Mouse (Mus musculus) lung, postnatal 0 days (tissue): ENCODE data around the gene Scel. TPM values are rescaled to one million over a fixed set of nuclear protein-coding genes. Genes with fewer than 3 reads are reported as not detected.
A peak's percentile ranks its signal among the peaks of the same experiment; 100 is the strongest.

ENCODE experiments used
- ATAC-seq: fragments of 200-750 bp; cut with Nextera tagmentation; 2 replicates; pipeline ENCODE4 v1.8.0; 2017; ENCODE audit warnings: moderate library complexity
- DNase-seq: peaks from one replicate; pipeline ENCODE4 v3.0.0-alpha.2; 2016; ENCODE audit warnings: low spot score
- H3K27ac ChIP-seq: fragments of 300-500 bp; sonication (generic); 2 replicates; pipeline ENCODE4 v1.5.1; 2014; ENCODE audit warnings: antibody characterized with exemption, mild to moderate bottlenecking, low read length, mixed read lengths
- H3K27me3 ChIP-seq: fragments of 300-500 bp; sonication (generic); replicated peaks from 2 replicates; pipeline ENCODE4 v1.6.1; 2014; ENCODE audit warnings: low read length, mixed read lengths; ENCODE audit not compliant: insufficient read depth
- H3K36me3 ChIP-seq: fragments of 300-500 bp; sonication (generic); 2 replicates; pipeline ENCODE4 v1.6.1; 2014; ENCODE audit warnings: low read length, mixed read lengths; ENCODE audit not compliant: insufficient read depth
- H3K4me1 ChIP-seq: fragments of 300-500 bp; sonication (generic); 2 replicates; pipeline ENCODE4 v1.6.1; 2014; ENCODE audit warnings: antibody characterized with exemption, low read depth, low read length, mixed read lengths; ENCODE audit not compliant: insufficient read depth
- H3K4me2 ChIP-seq: fragments of 300-500 bp; sonication (generic); replicated peaks from 2 replicates; pipeline ENCODE4 v1.6.1; 2014; ENCODE audit warnings: low read depth, mild to moderate bottlenecking, low read length, moderate library complexity, mixed read lengths
- H3K4me3 ChIP-seq: fragments of 300-500 bp; sonication (generic); 2 replicates; pipeline ENCODE4 v1.5.1; 2014; ENCODE audit warnings: low read depth, low read length
- H3K9ac ChIP-seq: fragments of 300-500 bp; sonication (generic); replicated peaks from 2 replicates; pipeline ENCODE4 v1.6.1; 2014; ENCODE audit warnings: low read depth, mild to moderate bottlenecking
- H3K9me3 ChIP-seq: fragments of 300-500 bp; sonication (generic); 2 replicates; pipeline ENCODE4 v1.6.1; 2016; ENCODE audit warnings: low read length, mixed read lengths
- CTCF ChIP-seq: IDR thresholded peaks from 2 replicates; pipeline ENCODE4 v1.5.1; 2016; ENCODE audit warnings: antibody characterized with exemption, mild to moderate bottlenecking
- EP300 ChIP-seq: IDR thresholded peaks from 2 replicates; pipeline ENCODE4 v1.6.1; 2016; ENCODE audit warnings: antibody characterized with exemption, mild to moderate bottlenecking, control low read depth
- WGBS: fragments of 180-500 bp; shearing (Covaris S2); extraction: QIAGEN DNeasy Blood & Tissue Kit; methylation state at CpG from one replicate; pipeline ENCODE4 v1.1.7; 2014; 5-methylcytosine and 5-hydroxymethylcytosine counted together
- polyA plus RNA-seq: library from polyadenylated mRNA; unstranded; fragments of >200 nt; fragmentation: Nextera tagmentation; extraction: Ambion mirVana; gene quantifications from 2 replicates; pipeline ENCODE4 v1.2.1, GENCODE M21; 2015

The Scel gene
- polyA plus RNA-seq, 1 experiment from 2014 or later: 9.5 TPM

GRCm38 (mm10) chr14:103531722-103532341 lies 18.7 kb downstream of the Scel start:
- ATAC-seq: no peak
- TF ChIP-seq CTCF (no peak), EP300 (no peak)
- 78% methylated on average over 11 of the region's 11 CpGs for whole genome bisulfite sequencing
- Histone ChIP-seq H3K9ac (no peak overlapping the region), H3K4me3 (no peak overlapping the region), H3K4me2 (no peak overlapping the region), H3K9me3 (no peaks in the 10 kb centered on the region), H3K36me3 (no peaks in the 10 kb centered on the region), H3K27ac (no peak overlapping the region), H3K27me3 (no peaks in the 10 kb centered on the region), H3K4me1 (no peaks in the 10 kb centered on the region)
- DNase-seq: no peak

GRCm38 (mm10) chr14:103535511-103536024 lies 22.4 kb downstream of the Scel start:
- Histone ChIP-seq H3K27me3 (no peaks in the 10 kb centered on the region), H3K4me2 (no peak overlapping the region), H3K9me3 (no peaks in the 10 kb centered on the region), H3K4me1 (no peaks in the 10 kb centered on the region), H3K4me3 (no peak overlapping the region), H3K27ac (no peak overlapping the region), H3K36me3 (no peaks in the 10 kb centered on the region), H3K9ac (no peak overlapping the region)
- DNase-seq (no peak), ATAC-seq (no peak)
- TF ChIP-seq EP300: no peak
- no peak for TF ChIP-seq CTCF
- 68% methylated on average over 8 of the region's 8 CpGs for WGBS

GRCm38 (mm10) chr14:103536334-103536733 lies 23.2 kb downstream of the Scel start:
- Histone ChIP-seq H3K4me2 (no peak overlapping the region), H3K36me3 (no peaks in the 10 kb centered on the region), H3K9me3 (no peaks in the 10 kb centered on the region), H3K27me3 (no peaks in the 10 kb centered on the region), H3K27ac (no peak overlapping the region), H3K4me1 (no peaks in the 10 kb centered on the region), H3K4me3 (no peak overlapping the region), H3K9ac (no peak overlapping the region)
- 31% methylated on average over 10 of the region's 10 CpGs for WGBS
- no peak for TF ChIP-seq CTCF
- no peak for TF ChIP-seq EP300
- DNase-seq (no peak), ATAC-seq (no peak)

- Histone ChIP-seq H3K27ac (no peak overlapping the region), H3K9ac (no peak overlapping the region), H3K9me3 (no peaks in the 10 kb centered on the region), H3K4me3 (no peak overlapping the region), H3K36me3 (no peaks in the 10 kb centered on the region), H3K4me1 (no peaks in the 10 kb centered on the region), H3K27me3 (no peaks in the 10 kb centered on the region), H3K4me2 (no peak overlapping the region)
- DNase-seq (peak; percentile 61), ATAC-seq (no peak)
- 11% methylated on average over 13 of the region's 13 CpGs for WGBS
- no peak for TF ChIP-seq EP300
- peak; percentile 65 for TF ChIP-seq CTCF
These were observed 24.4 kb downstream of the Scel start for GRCm38 (mm10) chr14:103537355-103538056.

- Histone ChIP-seq H3K4me2 (no peak overlapping the region), H3K27me3 (no peaks in the 10 kb centered on the region), H3K27ac (no peak overlapping the region), H3K4me3 (no peak overlapping the region), H3K36me3 (no peaks in the 10 kb centered on the region), H3K9me3 (no peaks in the 10 kb centered on the region), H3K4me1 (no peaks in the 10 kb centered on the region), H3K9ac (no peak overlapping the region)
- DNase-seq (no peak), ATAC-seq (no peak)
- TF ChIP-seq EP300 (no peak), CTCF (no peak)
- 63% methylated on average over 4 of the region's 4 CpGs for WGBS
These were observed 26.7 kb downstream of the Scel start for GRCm38 (mm10) chr14:103539796-103540195.

GRCm38 (mm10) chr14:103541679-103542078 lies 28.5 kb downstream of the Scel start:
- Histone ChIP-seq H3K4me2 (no peak overlapping the region), H3K4me1 (no peaks in the 10 kb centered on the region), H3K36me3 (no peaks in the 10 kb centered on the region), H3K9me3 (no peaks in the 10 kb centered on the region), H3K27me3 (no peaks in the 10 kb centered on the region), H3K27ac (no peak overlapping the region), H3K4me3 (no peak overlapping the region), H3K9ac (no peak overlapping the region)
- WGBS: 45% methylated on average over 5 of the region's 5 CpGs
- no peak for TF ChIP-seq EP300
- TF ChIP-seq CTCF: no peak
- no peak for DNase-seq
- ATAC-seq: no peak
